Mouse (Mus musculus) liver, adult 2 months (tissue): Measurements from ENCODE around the gene Ugt1a7c.

Experiments used
- CTCF ChIP-seq: fragments of 200-500 bp; IDR thresholded peaks from 2 replicates; pipeline ENCODE4 v1.5.1; 2011; ENCODE audit warnings: low read depth, low read length, control low read depth
- POLR2A ChIP-seq: fragments of 200-500 bp; IDR thresholded peaks from 2 replicates; pipeline ENCODE4 v1.6.1; 2011; ENCODE audit warnings: low read length, control low read depth; ENCODE audit not compliant: insufficient read depth; ENCODE audit errors: extremely low read depth

DNA sequence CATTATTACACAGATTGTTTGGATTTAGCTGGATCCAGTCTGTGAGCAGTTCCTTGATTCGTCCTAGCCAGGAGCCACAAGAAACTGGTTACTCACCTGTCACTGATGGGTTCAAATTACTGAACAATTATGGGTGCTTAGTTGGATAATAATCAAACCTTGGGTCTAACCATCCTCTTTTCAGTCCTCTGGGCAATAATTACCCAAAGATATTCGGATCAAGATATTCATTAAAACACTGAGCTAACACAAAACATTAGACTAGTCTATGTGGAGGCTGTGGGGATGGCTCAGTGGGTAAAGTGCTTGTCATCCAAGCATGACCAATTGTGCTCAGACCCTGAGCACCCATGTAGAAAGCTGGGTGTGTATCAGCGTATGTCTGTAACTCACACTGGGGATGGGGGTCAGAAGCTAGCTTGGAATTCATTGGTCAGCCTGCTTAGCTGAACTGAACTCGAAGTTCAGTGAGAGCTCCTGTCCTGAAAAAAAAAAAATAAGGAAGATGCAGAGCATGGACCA lies 141.1 kb downstream of the Ugt1a7c start:
- TF ChIP-seq CTCF (no peak), POLR2A (no peak)
